Mouse (Mus musculus) ES-CJ7 (cell line): ENCODE data around the gene Smurf1.

ENCODE experiments used
- DNase-seq: peaks from one replicate; pipeline ENCODE4 v3.0.0; 2011; ENCODE audit warnings: low read depth, low spot score

The Smurf1 gene

DNA sequence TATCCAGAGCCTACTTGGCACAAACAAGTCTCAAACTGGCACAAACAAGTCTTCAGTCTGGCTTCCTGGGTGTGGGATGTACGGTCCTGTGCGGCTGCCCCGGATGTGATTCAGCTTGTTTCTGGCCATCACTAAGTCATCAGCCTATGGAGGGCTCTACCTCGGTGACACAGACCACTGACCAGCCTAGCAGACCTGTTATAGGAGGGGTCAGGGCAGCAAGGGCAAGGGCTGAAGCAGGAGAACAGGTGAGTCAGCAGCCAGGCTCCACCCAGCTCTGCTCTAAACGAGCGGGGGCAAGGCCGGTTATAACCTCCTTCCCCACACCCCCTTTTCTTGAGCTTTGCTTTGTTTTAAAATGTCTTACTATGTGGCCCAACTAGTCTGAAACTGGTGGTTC, 11.2 kb downstream of the Smurf1 start:
- DNase-seq, result no peak

GRCm38 (mm10) chr5:144952592-144952991, 13.1 kb downstream of the Smurf1 start:
- DNase-seq, result no peak

GRCm38 (mm10) chr5:144950428-144951051, 15.1 kb downstream of the Smurf1 start:
- DNase-seq, result no peak

DNA sequence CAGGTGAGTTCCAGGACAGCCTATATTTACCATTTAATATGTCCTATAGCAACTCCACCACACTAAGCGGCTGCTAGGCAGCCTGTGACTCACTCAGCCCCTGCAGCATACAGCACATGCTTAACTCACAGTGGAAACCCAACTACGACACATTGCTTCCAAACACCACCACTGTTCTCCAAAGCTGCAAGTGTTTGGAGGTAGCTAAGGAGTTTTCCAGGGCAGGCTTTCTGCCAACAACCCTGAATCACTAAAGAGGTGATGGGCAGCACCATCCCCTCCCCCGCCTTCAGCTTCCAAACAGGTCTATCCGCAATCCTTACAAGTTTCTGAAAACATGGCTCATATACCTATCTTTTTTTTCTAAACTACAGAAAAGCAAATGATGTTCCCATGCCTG, 15.8 kb downstream of the Smurf1 start:
- no peak for DNase-seq

GRCm38 (mm10) chr5:144948422-144948821, 17.2 kb downstream of the Smurf1 start:
- no peak for DNase-seq

DNA sequence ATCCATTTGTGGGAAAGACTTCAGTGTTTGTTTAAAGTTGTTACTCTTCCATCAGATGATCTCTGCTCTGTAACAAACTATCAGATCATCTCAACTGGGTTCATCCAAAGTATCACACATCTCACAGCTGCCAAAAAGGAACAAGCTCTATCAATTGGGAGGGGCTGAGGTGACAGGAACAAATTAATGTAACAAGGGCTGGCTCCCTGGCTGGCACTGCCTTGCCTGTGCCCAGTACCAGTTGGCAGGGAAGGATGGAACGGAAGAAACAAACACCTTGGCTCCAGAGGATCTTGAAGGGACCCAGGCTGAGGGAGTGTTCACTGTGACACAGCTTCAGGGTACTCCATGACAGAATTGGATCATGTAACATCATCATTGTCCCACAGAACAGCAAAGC, 17.6 kb downstream of the Smurf1 start:
- DNase-seq, result no peak

DNA sequence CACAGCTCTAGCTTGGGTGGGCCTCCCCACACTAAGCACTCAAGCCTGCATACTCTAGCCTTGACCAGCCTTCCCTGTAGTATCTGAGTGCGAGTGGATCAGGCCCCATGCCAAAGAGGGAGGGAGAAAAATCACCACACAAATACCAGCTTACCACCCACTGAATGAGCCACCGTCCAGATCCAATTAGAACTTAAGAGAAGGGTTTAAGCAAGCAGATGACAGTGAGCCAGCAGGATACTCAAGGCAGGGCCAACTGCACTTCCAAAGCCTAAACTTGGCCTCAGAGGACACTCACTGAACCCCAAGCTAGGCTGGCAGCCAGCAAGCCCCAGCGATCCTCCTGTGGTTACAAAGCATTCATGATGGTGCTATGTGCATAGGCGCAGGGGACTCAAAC, 19.6 kb downstream of the Smurf1 start:
- no peak for DNase-seq

GRCm38 (mm10) chr5:144944932-144945331, 20.7 kb downstream of the Smurf1 start:
- no peak for DNase-seq

DNA sequence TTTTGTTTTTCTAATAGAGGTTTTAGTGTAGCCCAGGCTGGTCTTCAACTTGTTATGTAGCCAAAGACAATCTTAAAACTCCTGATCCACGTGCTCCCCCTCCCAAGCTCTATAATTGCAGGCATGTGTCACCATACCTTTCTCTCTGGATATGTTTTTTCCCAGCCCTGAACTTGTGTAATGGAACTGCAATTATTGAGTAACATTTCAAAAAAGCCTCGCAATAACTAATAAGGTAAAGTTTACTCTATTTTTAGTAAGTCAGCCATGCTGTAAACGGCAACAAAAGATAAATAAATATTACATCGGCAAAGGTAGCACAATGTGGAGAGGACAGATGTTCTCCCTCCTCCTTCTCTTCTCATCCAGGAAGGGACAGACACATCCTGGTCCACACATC, 21.3 kb downstream of the Smurf1 start:
- no peak for DNase-seq

DNA sequence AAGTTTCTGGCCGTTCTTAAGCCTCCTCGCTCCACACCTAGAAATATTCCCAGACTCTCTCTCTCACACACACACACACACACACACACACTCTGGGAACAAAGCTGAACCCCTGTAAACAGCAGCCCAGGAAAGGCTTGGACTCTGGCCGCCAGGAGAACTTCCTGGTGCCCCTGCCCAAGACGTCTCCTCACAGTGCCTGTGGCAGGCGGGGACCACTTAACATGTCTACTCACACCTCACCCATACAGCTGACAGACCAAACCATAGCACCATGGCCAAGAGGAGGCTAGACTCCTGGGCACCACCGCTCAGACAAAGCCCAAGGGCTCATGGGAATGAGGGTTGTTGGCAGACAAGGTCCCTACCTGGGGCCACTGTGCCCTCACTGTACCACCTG, 22.3 kb downstream of the Smurf1 start:
- no peak for DNase-seq

GRCm38 (mm10) chr5:144942431-144942830, 23.2 kb downstream of the Smurf1 start:
- no peak for DNase-seq

DNA sequence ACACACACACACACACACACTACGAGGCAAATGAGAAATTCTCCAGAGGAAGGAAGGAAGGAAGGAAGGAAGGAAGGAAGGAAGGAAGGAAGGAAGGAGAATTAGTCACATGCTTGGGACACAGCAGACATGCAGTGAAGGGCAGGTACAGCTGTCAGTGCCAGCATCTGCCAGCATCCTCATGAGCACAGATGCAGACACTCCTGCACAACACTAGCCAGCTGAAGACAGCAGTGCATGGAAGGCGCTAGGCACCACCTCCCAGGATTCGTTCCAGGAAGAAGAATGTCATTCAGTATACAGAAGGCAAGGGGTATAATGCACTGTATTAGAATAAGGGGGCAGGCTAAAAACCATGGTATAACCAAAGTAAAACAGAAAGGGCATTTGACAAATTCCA, 24.7 kb downstream of the Smurf1 start:
- DNase-seq, result no peak

- DNase-seq, result no peak
These were observed 28.3 kb downstream of the Smurf1 start for GRCm38 (mm10) chr5:144937304-144937703.

DNA sequence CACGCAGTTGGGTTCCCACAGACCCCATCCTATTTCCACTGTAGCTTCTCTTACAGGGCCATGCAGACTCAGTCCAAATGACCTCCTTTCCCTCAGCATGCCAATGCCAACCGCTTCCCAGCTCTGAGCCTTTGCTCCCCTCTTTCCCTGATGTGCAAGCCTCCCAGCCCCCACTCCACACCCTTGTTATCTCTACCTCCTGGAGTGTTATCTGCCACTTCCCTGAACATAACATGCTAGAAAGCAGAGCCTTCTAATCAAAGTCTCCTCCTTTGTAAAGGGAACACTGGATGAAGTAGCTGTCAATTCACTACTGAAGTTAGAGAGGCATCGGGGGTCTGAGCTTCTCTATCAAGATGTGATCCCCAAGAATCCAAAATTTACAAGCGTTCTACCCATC, 32.2 kb downstream of the Smurf1 start:
- DNase-seq, result no peak

DNA sequence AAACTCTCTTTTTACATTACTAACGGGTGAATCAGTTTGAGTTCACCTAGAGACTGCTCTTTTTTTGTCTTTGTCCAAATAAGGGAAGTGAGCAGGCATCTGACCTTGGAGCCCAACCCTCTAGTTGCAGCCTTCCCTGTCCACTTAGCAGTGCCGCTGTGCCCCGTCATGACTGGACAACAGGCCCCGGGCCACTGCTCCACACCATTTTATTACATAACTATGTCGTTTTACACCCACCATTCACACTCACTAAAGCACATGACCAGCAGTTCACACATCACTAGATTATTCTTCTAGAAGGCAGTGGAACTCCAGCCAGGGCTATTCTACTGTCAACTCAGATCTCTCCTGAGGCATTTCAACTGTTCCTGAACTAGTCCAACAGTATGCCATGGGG, 33.8 kb downstream of the Smurf1 start:
- DNase-seq, result no peak

- no peak for DNase-seq
These were observed 36.6 kb downstream of the Smurf1 start for GRCm38 (mm10) chr5:144928856-144929713.

DNA sequence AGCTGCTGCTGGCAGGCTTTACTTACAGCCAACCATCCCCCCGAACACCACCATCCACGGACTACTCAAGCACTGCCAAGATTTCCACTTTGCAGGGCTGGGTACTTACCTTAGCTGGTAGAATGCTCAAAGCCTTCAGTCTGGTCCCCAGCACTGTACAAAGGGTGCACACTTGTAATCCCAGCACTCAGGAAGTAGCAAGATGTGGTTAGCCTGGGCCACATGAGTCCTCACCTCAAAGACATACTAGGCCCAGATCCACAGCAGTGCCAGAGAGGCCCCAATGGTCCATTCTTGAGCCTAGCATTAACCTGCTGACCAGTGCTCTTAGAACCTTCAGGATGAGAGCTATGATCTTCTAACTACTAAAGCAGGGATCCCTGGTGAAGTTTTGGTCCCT, 39.4 kb downstream of the Smurf1 start:
- DNase-seq, result no peak

GRCm38 (mm10) chr5:144923351-144923750, 42.3 kb downstream of the Smurf1 start:
- no peak for DNase-seq

- DNase-seq, result no peak
These were observed 45.9 kb downstream of the Smurf1 start for GRCm38 (mm10) chr5:144919790-144920189.

DNA sequence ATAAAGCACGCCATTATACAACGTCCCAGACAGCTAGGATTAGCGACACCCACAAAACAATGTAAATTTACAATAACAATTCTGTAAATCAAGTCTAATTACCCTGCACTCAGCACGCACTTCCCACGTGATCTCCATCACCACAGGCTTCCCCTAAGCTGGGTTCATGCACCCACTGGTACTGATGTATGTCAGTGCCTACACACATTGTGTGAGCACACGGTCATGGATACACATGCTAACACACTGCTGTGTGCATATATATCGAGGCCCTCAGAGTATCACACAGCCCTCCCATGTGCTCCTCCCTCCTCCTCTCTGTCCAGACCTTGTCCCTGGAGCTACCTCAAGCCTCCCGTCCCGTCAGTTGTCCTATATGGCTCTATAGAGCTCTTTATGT, 46.5 kb downstream of the Smurf1 start:
- no peak for DNase-seq

DNA sequence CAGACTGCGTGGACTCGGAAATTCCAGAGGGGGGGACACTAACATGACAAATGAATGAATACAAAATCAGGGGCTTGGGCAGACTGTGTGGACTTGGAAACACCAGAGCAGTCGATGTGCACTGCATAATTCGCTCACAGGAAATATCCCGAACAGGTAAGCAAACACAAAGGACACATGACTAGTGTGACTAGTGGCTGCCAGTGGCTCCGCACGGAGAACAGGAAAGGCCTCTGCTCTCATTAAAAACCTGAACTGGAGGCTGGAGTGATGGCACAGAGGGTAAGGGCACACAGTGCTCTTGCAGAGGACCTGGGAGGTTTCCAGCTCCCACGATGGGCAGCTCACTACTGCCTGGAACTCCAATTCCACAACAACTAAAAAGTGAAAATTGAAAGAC, 47.4 kb downstream of the Smurf1 start:
- no peak for DNase-seq

DNA sequence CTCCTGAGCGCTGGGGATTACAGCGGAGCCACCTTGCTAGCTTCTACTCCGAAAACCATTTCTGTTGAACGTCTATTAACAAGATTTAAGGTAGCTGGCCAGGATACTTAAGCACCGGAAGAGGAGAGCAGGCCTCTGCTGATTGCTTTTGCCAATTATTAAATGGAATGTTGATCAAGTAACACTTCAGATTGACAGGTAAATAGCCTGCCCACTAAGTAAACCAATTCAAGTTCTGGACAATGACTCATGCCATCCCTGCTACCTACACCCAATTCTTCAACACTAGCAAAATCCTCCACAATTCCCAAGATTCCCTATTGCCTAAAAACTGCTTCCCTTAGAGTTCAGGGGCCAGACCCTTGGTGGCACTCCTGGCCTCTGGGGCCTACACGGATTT, 48.5 kb downstream of the Smurf1 start:
- no peak for DNase-seq

GRCm38 (mm10) chr5:144915828-144916227, 49.8 kb downstream of the Smurf1 start:
- DNase-seq, result no peak
